Mouse (Mus musculus): ENCODE data around the gene Jdp2.
"Not testable (repeated sequence)": the region's sequence is repeated elsewhere in the genome, so short reads cannot be mapped to it uniquely, and the experiment has no call there.

Jdp2 gene

GRCm38 (mm10) chr12:85637932-85638331 lies 39.1 kb downstream of the Jdp2 start:
- in situ Hi-C loops (cut with MboI, MseI), result no loop called here

GRCm38 (mm10) chr12:85638541-85639325 lies 39.9 kb downstream of the Jdp2 start:
- in situ Hi-C loops (cut with MboI, MseI), result no loop called here

GRCm38 (mm10) chr12:85639326-85640008 lies 40.6 kb downstream of the Jdp2 start:
- in situ Hi-C loops (cut with MboI, MseI), result loop anchor here (5.0 kb wide), 1 partner anchor 117 kb away; no protein-coding TSS in a partner anchor

DNA sequence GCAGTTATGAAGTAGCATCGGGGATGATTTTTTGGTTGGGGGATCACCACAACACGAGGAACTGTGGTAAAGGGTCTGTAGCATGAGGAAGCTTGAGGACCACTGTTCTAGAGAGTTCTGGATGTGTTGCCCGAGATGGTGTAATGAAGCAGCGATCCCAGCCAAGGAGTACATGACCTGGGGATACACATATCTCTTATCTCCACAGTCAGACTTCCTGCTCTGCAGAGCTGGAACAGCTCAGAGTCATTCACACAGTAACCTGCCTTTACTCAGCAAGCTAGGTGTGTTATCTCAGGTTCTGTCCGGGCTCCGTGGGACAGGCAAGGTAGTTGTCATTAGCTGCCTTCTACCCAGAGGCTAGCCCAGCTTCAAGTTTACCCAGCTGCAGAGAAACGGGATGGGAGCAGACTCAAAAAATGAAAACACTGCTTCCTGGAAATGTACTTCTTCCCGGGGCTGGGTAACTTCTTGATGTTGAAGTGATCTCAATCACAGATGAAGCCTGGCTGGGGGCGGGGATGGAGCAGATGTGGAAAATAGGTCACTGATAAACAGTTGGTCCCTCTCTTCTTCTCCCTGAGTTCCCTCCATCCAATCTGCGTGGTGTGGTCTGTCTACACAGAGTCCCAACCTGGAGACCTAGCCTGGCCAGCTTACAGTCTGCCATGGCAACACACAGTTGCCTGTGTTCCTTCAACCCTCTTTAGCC lies 42.2 kb downstream of the Jdp2 start:
- in situ Hi-C loops (cut with MboI, MseI), result loop anchor here (5.0 kb wide), 1 partner anchor 119 kb away; no protein-coding TSS in a partner anchor

DNA sequence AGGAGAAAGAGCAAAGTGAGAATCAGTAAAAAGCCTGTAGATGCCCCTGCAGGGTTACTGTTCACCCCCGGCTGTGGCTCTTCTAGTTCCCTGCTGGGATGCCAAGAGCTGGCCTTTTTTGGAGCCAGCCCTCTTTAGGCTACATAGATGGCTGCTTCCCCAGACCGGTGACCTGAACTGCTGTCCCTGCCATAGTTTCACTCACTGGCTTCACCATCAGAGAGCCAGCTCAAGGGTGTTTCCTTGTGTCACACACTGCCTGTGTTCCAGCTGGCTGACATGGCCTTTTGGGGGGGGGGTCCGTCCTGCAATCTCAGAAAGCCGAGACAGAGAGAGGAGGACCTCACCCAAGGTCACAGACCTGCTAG lies 42.7 kb downstream of the Jdp2 start:
- in situ Hi-C loops (cut with MboI, MseI), result loop anchor here (5.0 kb wide), 1 partner anchor 119 kb away; no protein-coding TSS in a partner anchor

GRCm38 (mm10) chr12:85643735-85644134 lies 44.9 kb downstream of the Jdp2 start:
- in situ Hi-C loops (cut with MboI, MseI), result loop anchor here (5.0 kb wide), 1 partner anchor 121 kb away; no protein-coding TSS in a partner anchor

- in situ Hi-C loops (cut with MboI, MseI), result no loop called here
Measured at GRCm38 (mm10) chr12:85645664-85646063, 46.8 kb downstream of the Jdp2 start.

DNA sequence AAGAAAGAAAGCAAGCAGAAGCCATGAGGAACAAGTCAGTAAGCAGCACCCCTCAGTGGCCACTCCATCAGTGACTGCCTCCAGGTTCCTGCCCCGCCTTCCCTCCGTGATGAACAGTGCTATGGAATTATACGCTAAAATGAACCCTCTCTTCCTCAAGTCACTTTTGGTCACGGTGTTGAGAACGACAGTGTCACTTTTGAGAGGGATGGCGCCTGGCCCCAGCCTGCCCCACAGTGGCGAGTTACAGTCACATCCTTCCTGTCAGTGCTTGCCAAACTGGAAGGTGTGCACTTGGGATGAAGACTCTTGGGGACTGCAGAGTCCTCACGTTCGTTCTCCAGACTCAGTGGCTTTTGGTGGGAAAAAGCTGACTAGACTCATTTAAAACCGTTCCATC lies 48.5 kb downstream of the Jdp2 start:
- in situ Hi-C loops (cut with MboI, MseI), result no loop called here

GRCm38 (mm10) chr12:85647955-85648354 lies 49.1 kb downstream of the Jdp2 start:
- in situ Hi-C loops (cut with MboI, MseI), result no loop called here

- in situ Hi-C loops (cut with MboI, MseI), result loop anchor here (5.0 kb wide), 1 partner anchor 317 kb away; no protein-coding TSS in a partner anchor
Measured at GRCm38 (mm10) chr12:85659319-85659718, 60.5 kb downstream of the Jdp2 start.

- in situ Hi-C loops (cut with MboI, MseI), result no loop called here
Measured at GRCm38 (mm10) chr12:85660855-85661254, 62.0 kb downstream of the Jdp2 start.

GRCm38 (mm10) chr12:85662232-85662631 lies 63.4 kb downstream of the Jdp2 start:
- in situ Hi-C loops (cut with MboI, MseI), result not testable (repeated sequence)

DNA sequence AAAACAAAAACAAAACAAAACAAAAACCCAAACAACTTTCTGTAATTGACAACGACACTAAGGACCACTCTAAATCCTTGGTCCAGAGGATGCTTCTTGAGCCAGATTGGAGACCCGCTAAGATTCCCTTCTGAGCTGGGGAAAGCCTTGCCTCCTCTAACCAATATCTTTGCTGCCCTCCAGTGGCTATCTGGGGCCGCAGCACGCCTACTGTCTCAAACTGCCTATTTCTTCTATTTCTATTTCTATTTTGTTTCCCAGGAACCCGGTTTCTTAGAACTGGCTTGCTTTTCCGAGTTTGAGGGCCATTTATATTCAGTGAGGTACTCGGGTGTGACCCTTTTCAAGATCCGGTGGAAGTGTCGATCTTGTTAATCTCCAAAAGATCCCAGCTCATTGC lies 64.1 kb downstream of the Jdp2 start:
- in situ Hi-C loops (cut with MboI, MseI), result no loop called here

DNA sequence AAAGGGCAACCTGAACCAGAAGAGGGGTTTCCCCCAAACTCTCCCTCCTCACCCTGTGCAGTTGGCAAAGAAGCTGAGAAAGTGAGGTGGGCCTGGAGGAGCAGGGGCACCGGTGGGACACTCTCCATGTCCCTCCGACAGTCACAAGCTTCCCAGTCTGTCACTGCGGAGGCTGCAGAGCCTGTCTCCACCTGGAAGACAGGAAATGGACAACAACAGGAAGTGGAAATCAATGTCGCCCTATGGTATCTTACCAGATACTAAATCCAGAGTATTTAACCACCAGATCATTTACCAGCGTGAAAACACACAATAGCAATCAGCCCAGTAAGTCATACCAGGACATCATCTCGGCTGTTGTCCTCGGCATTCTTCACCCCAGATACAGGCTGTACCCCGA lies 67.3 kb downstream of the Jdp2 start:
- in situ Hi-C loops (cut with MboI, MseI), result no loop called here

DNA sequence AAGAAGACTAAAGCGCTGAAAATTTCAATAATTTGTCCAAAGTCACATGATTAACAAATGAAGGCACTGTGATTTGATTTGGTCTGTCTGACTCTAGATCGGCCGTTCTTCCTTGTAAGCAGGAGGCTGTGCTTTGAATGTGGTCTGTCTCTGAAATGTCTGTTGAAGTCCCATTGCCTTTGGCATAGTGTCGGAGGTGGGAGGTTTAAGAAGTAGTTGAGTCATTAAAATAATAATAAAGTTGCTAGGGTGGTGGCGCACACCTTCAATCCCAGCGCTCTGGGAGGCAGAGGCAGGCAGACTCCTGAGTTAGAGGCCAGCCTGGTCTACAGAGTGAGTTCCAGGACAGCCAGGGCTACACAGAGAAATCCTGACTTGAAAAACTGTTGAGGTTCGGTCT lies 68.2 kb downstream of the Jdp2 start:
- in situ Hi-C loops (cut with MboI, MseI), result no loop called here

DNA sequence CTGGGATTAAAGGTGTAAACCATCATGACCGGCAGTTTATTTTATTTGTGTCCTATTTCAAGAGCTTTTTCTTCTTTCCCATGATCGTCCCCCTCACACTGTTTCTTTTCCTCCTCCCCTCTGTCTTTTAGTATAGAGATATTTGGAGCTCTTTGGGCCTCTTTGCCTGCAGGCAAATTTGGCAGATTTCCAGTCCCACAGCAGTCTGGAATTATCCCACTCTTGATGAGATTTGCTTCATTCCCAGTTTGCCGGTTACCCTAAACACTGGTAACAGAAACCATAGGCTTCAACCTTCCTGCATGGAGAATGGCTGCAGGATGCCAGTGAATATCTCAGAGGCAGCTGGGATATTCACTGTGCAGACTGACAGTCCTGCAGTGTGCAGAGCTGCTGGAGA lies 69.9 kb downstream of the Jdp2 start:
- in situ Hi-C loops (cut with MboI, MseI), result no loop called here

DNA sequence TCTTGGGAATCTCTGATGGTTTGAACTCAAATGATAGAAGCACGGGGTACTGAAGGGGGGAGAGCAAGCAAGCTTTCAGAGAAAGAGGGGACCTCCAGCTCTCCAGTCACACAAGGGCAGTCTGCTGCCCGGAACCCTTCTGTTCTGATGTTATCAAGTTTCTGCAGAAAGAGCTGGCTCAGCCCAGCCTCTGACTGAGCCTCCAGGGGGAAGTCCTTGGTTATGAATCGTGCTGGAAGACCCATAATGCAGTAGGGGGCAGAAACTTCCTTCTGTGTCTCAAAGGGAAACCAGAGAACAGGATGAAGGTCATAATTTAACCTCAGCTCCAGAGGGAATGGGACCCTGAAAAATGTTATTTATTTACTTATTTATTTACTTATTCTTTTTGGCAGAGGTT lies 71.3 kb downstream of the Jdp2 start:
- in situ Hi-C loops (cut with MboI, MseI), result no loop called here

GRCm38 (mm10) chr12:85673914-85674313 lies 75.1 kb downstream of the Jdp2 start:
- in situ Hi-C loops (cut with MboI, MseI), result no loop called here

GRCm38 (mm10) chr12:85679117-85679516 lies 80.3 kb downstream of the Jdp2 start:
- in situ Hi-C loops (cut with MboI, MseI), result no loop called here

DNA sequence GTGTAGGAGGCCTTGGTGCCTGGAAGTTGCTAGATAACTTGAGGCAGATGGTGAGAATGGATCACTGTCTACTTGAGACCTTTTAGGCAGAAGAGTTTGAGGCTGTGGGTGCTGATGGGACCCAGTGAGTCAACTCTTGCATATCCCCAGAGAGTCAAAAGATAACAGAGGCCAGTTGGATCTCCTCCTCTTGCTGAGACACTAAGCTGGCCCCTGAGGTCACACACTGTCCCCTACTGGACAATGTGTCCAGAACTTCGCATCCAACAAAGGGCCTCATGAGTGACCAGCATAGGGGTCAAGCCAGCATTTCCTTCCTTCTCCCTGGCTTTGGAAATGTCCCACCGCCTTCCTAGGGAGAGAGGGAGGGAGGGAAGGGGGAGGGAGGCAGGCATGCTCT lies 81.0 kb downstream of the Jdp2 start:
- in situ Hi-C loops (cut with MboI, MseI), result no loop called here

GRCm38 (mm10) chr12:85682328-85682727 lies 83.5 kb downstream of the Jdp2 start:
- in situ Hi-C loops (cut with MboI, MseI), result no loop called here
